Mouse (Mus musculus) bone marrow macrophage, adult 2 months (primary cell): Measurements from ENCODE around the gene Prex1.

Experiments used
- CTCF ChIP-seq: IDR thresholded peaks from 2 replicates; pipeline ENCODE4 v1.5.1; 2012; ENCODE audit warnings: low read depth, mild to moderate bottlenecking, low read length, moderate library complexity
- POLR2A ChIP-seq: IDR thresholded peaks from 2 replicates; pipeline ENCODE4 v1.6.1; 2012; ENCODE audit warnings: mild to moderate bottlenecking, low read depth, low read length, borderline replicate concordance

- TF ChIP-seq POLR2A (no peak), CTCF (no peak)
These were observed 44.3 kb upstream of the Prex1 start for GRCm38 (mm10) chr2:166757969-166758368.
